Mouse (Mus musculus): ENCODE results near the gene Tcaf3.

DNA sequence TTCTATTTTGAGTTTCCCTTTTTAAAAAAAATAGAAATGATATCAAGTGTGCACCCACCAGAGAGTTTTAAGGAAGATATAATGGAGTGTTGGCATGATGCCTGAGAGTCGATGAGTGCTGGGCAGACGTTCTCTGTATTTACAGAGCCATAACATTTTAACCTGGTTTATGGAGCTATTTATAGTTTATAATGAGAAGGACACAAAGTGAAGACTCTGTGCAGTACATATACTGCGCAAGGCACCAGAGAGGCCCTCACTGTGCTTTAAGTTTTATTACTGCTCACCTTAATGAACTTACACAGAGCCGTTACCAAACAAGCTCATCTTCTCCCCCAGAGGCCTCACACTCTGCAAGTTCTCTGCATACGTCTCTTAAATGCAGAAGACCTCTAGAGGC lies 36.6 kb downstream of the Tcaf3 start:
- no peak for TF ChIP-seq ZNF384 (IDR thresholded peaks at IDR 0.05; ENCODE audit: low read depth, low read length)
- TF ChIP-seq CHD2 (IDR thresholded peaks at IDR 0.05; ENCODE audit: low read depth, low read length), result no peak
- no peak for TF ChIP-seq MAFK (IDR thresholded peaks at IDR 0.05; ENCODE audit: insufficient read depth, low read depth, low read length)
- no peak for TF ChIP-seq ZC3H11A (IDR thresholded peaks at IDR 0.05; ENCODE audit: borderline replicate concordance, low read depth, low read length)
